Mouse (Mus musculus) kidney, adult 11 months (tissue): ENCODE results near the gene Usp29.

ENCODE experiments used
- DNase-seq: peaks from one replicate; pipeline ENCODE4 v3.0.0; 2022

Usp29 gene

GRCm38 (mm10) chr7:6730241-6730640 is at the start of gene Usp29, which contains the start of gene Peg3:
Gene Usp29, plus strand, starts transcription at chr7:6730578.
Gene Peg3, minus strand, starts transcription at chr7:6730431.
- DNase-seq, result peak; percentile 66

- DNase-seq, result no peak
Observed at GRCm38 (mm10) chr7:6685511-6685910, 44.9 kb upstream of the Usp29 start.

GRCm38 (mm10) chr7:6696241-6697045 is 33.9 kb upstream of the Usp29 start, which contains the start of gene Zim1:
Gene Zim1, minus strand, starts transcription at chr7:6696450.
- DNase-seq, result peak; percentile 74

- no peak for DNase-seq
Observed at GRCm38 (mm10) chr7:6699230-6699629, 31.1 kb upstream of the Usp29 start.

- DNase-seq, result no peak
Observed at GRCm38 (mm10) chr7:6707416-6708015, 22.9 kb upstream of the Usp29 start.

- DNase-seq, result no peak
Observed at GRCm38 (mm10) chr7:6708451-6709180, 21.8 kb upstream of the Usp29 start.

GRCm38 (mm10) chr7:6709396-6709795 is 21.0 kb upstream of the Usp29 start:
- no peak for DNase-seq

- peak; percentile 88 for DNase-seq
Observed at GRCm38 (mm10) chr7:6727351-6728121, 2.8 kb upstream of the Usp29 start.

- peak; percentile 96 for DNase-seq
Observed at GRCm38 (mm10) chr7:6728263-6728931, 2.0 kb upstream of the Usp29 start.

GRCm38 (mm10) chr7:6729061-6729817 is 1.1 kb upstream of the Usp29 start:
- peak; percentile 96 for DNase-seq

- DNase-seq, result no peak
Observed at GRCm38 (mm10) chr7:6730801-6731200, 423 bp downstream of the Usp29 start.

GRCm38 (mm10) chr7:6731373-6731772 is 995 bp downstream of the Usp29 start:
- DNase-seq, result no peak

- DNase-seq, result no peak
Observed at GRCm38 (mm10) chr7:6731930-6732329, 1.6 kb downstream of the Usp29 start.

- no peak for DNase-seq
Observed at GRCm38 (mm10) chr7:6736060-6736459, 5.7 kb downstream of the Usp29 start.

GRCm38 (mm10) chr7:6744281-6744904 is 14.0 kb downstream of the Usp29 start:
- DNase-seq, result no peak

- no peak for DNase-seq
Observed at GRCm38 (mm10) chr7:6749196-6749595, 18.8 kb downstream of the Usp29 start.

GRCm38 (mm10) chr7:6753440-6753839 is 23.1 kb downstream of the Usp29 start:
- DNase-seq, result no peak

- no peak for DNase-seq
Observed at GRCm38 (mm10) chr7:6756777-6757291, 26.5 kb downstream of the Usp29 start.

GRCm38 (mm10) chr7:6759698-6760097 is 29.3 kb downstream of the Usp29 start:
- DNase-seq, result no peak

- DNase-seq, result no peak
Observed at GRCm38 (mm10) chr7:6760170-6760569, 29.8 kb downstream of the Usp29 start.

GRCm38 (mm10) chr7:6765240-6765639 is 34.9 kb downstream of the Usp29 start:
- DNase-seq, result no peak
